Mouse (Mus musculus): ENCODE measurements around the gene Dph5. TPM values are rescaled to one million over a fixed set of nuclear protein-coding genes. Genes with fewer than 3 reads are reported as not detected.

Dph5 gene
- polyA plus RNA-seq, 1 experiment from 2014 or later = 25.8 TPM

Small RNA genes within 50 kb of the gene (microRNA-seq; reads per million reads assigned to microRNA genes)
- gene Mir669n = not detected

Other genes starting within 250 kb of the Dph5 start
- gene S1pr1, start 172.8 kb upstream of the Dph5 start, polyA plus RNA-seq (2015; fragmentation: Nextera tagmentation; extraction: Ambion mirVana) = 32.0 and 34.2 TPM in 2 replicates
- 31.0 and 34.1 TPM in 2 replicates for gene Slc30a7, start 119.6 kb downstream of the Dph5 start, polyA plus RNA-seq (2015; fragmentation: Nextera tagmentation; extraction: Ambion mirVana)
- 17.8 and 19.4 TPM in 2 replicates for gene Extl2, start 119.6 kb downstream of the Dph5 start, polyA plus RNA-seq (2015; fragmentation: Nextera tagmentation; extraction: Ambion mirVana)
- gene Vcam1, start 241.9 kb downstream of the Dph5 start, polyA plus RNA-seq (2015; fragmentation: Nextera tagmentation; extraction: Ambion mirVana) = 94.4 and 106 TPM in 2 replicates

Measured in lung, embryonic 15.5 days (tissue).